Mouse (Mus musculus) lung, postnatal 0 days (tissue): ENCODE measurements around the gene Vps50. TPM values are rescaled to one million over a fixed set of nuclear protein-coding genes. Genes with fewer than 3 reads are reported as not detected.

Experiments used
- ATAC-seq: fragments of 200-750 bp; cut with Nextera tagmentation; 2 replicates; pipeline ENCODE4 v1.8.0; 2017; ENCODE audit warnings: moderate library complexity
- DNase-seq: peaks from one replicate; pipeline ENCODE4 v3.0.0-alpha.2; 2016; ENCODE audit warnings: low spot score
- H3K27ac ChIP-seq: fragments of 300-500 bp; sonication (generic); 2 replicates; pipeline ENCODE4 v1.5.1; 2014; ENCODE audit warnings: antibody characterized with exemption, mild to moderate bottlenecking, low read length, mixed read lengths
- H3K27me3 ChIP-seq: fragments of 300-500 bp; sonication (generic); replicated peaks from 2 replicates; pipeline ENCODE4 v1.6.1; 2014; ENCODE audit warnings: low read length, mixed read lengths; ENCODE audit not compliant: insufficient read depth
- H3K36me3 ChIP-seq: fragments of 300-500 bp; sonication (generic); 2 replicates; pipeline ENCODE4 v1.6.1; 2014; ENCODE audit warnings: low read length, mixed read lengths; ENCODE audit not compliant: insufficient read depth
- H3K4me1 ChIP-seq: fragments of 300-500 bp; sonication (generic); 2 replicates; pipeline ENCODE4 v1.6.1; 2014; ENCODE audit warnings: antibody characterized with exemption, low read depth, low read length, mixed read lengths; ENCODE audit not compliant: insufficient read depth
- H3K4me2 ChIP-seq: fragments of 300-500 bp; sonication (generic); replicated peaks from 2 replicates; pipeline ENCODE4 v1.6.1; 2014; ENCODE audit warnings: low read depth, mild to moderate bottlenecking, low read length, moderate library complexity, mixed read lengths
- H3K4me3 ChIP-seq: fragments of 300-500 bp; sonication (generic); 2 replicates; pipeline ENCODE4 v1.5.1; 2014; ENCODE audit warnings: low read depth, low read length
- H3K9ac ChIP-seq: fragments of 300-500 bp; sonication (generic); replicated peaks from 2 replicates; pipeline ENCODE4 v1.6.1; 2014; ENCODE audit warnings: low read depth, mild to moderate bottlenecking
- H3K9me3 ChIP-seq: fragments of 300-500 bp; sonication (generic); 2 replicates; pipeline ENCODE4 v1.6.1; 2016; ENCODE audit warnings: low read length, mixed read lengths
- CTCF ChIP-seq: IDR thresholded peaks from 2 replicates; pipeline ENCODE4 v1.5.1; 2016; ENCODE audit warnings: antibody characterized with exemption, mild to moderate bottlenecking
- EP300 ChIP-seq: IDR thresholded peaks from 2 replicates; pipeline ENCODE4 v1.6.1; 2016; ENCODE audit warnings: antibody characterized with exemption, mild to moderate bottlenecking, control low read depth
- WGBS: fragments of 180-500 bp; shearing (Covaris S2); extraction: QIAGEN DNeasy Blood & Tissue Kit; methylation state at CpG from one replicate; pipeline ENCODE4 v1.1.7; 2014; 5-methylcytosine and 5-hydroxymethylcytosine counted together
- polyA plus RNA-seq: library from polyadenylated mRNA; unstranded; fragments of >200 nt; fragmentation: Nextera tagmentation; extraction: Ambion mirVana; gene quantifications from 2 replicates; pipeline ENCODE4 v1.2.1, GENCODE M21; 2015

The Vps50 gene
- polyA plus RNA-seq, 1 experiment from 2014 or later, result 18.2 TPM

GRCm38 (mm10) chr6:3511612-3512011, 13.4 kb downstream of the Vps50 start:
- no peaks in the 10 kb centered on the region for H3K27me3 ChIP-seq
- H3K9me3 ChIP-seq, result no peaks in the 10 kb centered on the region
- 0 out of 2 replicates have a peak overlapping the region, but pooled peaks have one; percentile 16 for H3K9ac ChIP-seq
- ATAC-seq, result no peak
- no peak overlapping the region for H3K27ac ChIP-seq
- no peak for TF ChIP-seq EP300
- no peak for TF ChIP-seq CTCF
- no peaks in the 10 kb centered on the region for H3K4me1 ChIP-seq
- H3K36me3 ChIP-seq, result no peaks in the 10 kb centered on the region
- H3K4me3 ChIP-seq, result no peak overlapping the region
- 45% methylated on average over 11 of the region's 11 CpGs for WGBS
- H3K4me2 ChIP-seq, result no peak overlapping the region
- DNase-seq, result no peak

DNA sequence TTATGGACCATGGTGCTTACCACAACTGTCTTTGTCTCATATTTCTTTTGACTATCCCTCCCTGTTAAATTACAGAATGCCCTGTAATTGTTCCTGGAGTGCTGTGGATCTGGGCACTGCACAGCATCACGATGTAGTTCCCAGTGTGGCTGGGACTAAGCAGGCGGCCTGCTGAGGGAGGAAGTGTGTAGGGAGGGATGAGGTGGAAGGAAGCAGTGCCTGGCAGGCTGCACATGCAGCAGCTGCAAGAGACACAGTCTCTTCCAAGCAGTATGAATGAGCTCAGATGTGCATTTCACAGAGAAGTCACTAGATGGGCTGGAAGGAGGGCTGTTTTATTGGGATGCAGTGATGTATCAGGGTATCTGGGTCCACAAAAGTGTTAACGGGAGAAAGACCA, 14.4 kb downstream of the Vps50 start:
- Histone ChIP-seq H3K4me3 (no peak overlapping the region), H3K9ac (no peak overlapping the region), H3K27ac (no peak overlapping the region), H3K36me3 (0 out of 2 replicates have a peak, but pooled peaks cover 2% of the 10 kb centered on the region), H3K27me3 (no peaks in the 10 kb centered on the region), H3K4me2 (no peak overlapping the region), H3K4me1 (no peaks in the 10 kb centered on the region), H3K9me3 (no peaks in the 10 kb centered on the region)
- 33% methylated on average over 3 of the region's 3 CpGs for whole genome bisulfite sequencing
- DNase-seq, result no peak
- TF ChIP-seq EP300, result no peak
- ATAC-seq, result no peak; the same call in 1 of the 2 replicates

- no peak overlapping the region for H3K27ac ChIP-seq
- no peak for TF ChIP-seq EP300
- no peak for TF ChIP-seq CTCF
- no peaks in the 10 kb centered on the region for H3K4me1 ChIP-seq
- DNase-seq (no peak), ATAC-seq (no peak)
- WGBS, result 92% methylated on average over 4 of the region's 4 CpGs
- H3K4me3 ChIP-seq, result no peak overlapping the region
- H3K36me3 ChIP-seq, result no peaks in the 10 kb centered on the region
- no peak overlapping the region for H3K4me2 ChIP-seq
- H3K9me3 ChIP-seq, result no peaks in the 10 kb centered on the region
- no peak overlapping the region for H3K9ac ChIP-seq
- no peaks in the 10 kb centered on the region for H3K27me3 ChIP-seq
These were observed 30.0 kb downstream of the Vps50 start for GRCm38 (mm10) chr6:3528198-3528597.

DNA sequence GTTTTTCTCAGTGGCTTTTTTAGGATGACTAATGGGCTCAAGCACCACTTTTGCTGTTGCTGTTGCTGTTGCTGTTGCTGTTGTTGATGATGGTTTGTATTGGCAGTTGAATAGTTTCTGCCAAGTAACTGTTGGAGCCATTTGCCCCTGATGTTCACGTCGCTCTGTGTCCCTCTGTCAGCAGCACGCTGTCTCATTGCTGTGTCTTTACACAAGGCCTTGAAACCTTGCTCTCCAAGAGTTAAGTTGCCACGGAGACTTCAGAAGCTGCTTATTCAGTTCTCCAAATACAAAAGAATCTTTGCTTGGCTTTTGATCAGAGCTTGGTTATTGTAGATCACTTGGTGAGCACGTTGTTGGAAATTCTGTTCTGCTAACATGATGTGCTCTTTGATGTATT, 33.3 kb downstream of the Vps50 start:
- TF ChIP-seq EP300 (no peak), CTCF (no peak)
- H3K4me2 ChIP-seq, result no peak overlapping the region
- no peaks in the 10 kb centered on the region for H3K9me3 ChIP-seq
- no peak for ATAC-seq
- H3K9ac ChIP-seq, result no peak overlapping the region
- no peak for DNase-seq
- no peaks in the 10 kb centered on the region for H3K4me1 ChIP-seq
- 69% methylated on average over 5 of the region's 5 CpGs for WGBS
- H3K27ac ChIP-seq, result no peak overlapping the region
- H3K27me3 ChIP-seq, result no peaks in the 10 kb centered on the region
- no peak overlapping the region for H3K4me3 ChIP-seq
- H3K36me3 ChIP-seq, result no peaks in the 10 kb centered on the region; the same call in 1 of the 2 replicates

GRCm38 (mm10) chr6:3536048-3536447, 37.9 kb downstream of the Vps50 start:
- no peaks in the 10 kb centered on the region for H3K27me3 ChIP-seq
- H3K4me3 ChIP-seq, result no peak overlapping the region
- DNase-seq (no peak), ATAC-seq (no peak)
- H3K36me3 ChIP-seq, result no peaks in the 10 kb centered on the region; the same call in 1 of the 2 replicates
- no peak overlapping the region for H3K27ac ChIP-seq
- WGBS, result 81% methylated on average over 1 of the region's 1 CpGs
- TF ChIP-seq CTCF (no peak), EP300 (no peak)
- H3K4me2 ChIP-seq, result no peak overlapping the region
- no peak overlapping the region for H3K9ac ChIP-seq
- H3K4me1 ChIP-seq, result no peaks in the 10 kb centered on the region
- H3K9me3 ChIP-seq, result no peaks in the 10 kb centered on the region

GRCm38 (mm10) chr6:3539470-3539869, 41.3 kb downstream of the Vps50 start:
- no peaks in the 10 kb centered on the region for H3K4me1 ChIP-seq
- H3K27me3 ChIP-seq, result no peaks in the 10 kb centered on the region
- no peak overlapping the region for H3K4me3 ChIP-seq
- no peaks in the 10 kb centered on the region for H3K9me3 ChIP-seq
- H3K9ac ChIP-seq, result no peak overlapping the region
- H3K36me3 ChIP-seq, result no peaks in the 10 kb centered on the region; the same call in 1 of the 2 replicates
- TF ChIP-seq EP300 (no peak), CTCF (no peak)
- WGBS, result 39% methylated on average over 2 of the region's 2 CpGs
- ATAC-seq (no peak), DNase-seq (no peak)
- H3K4me2 ChIP-seq, result no peak overlapping the region
- H3K27ac ChIP-seq, result no peak overlapping the region

- H3K4me3 ChIP-seq, result no peak overlapping the region
- H3K9me3 ChIP-seq, result no peaks in the 10 kb centered on the region
- ATAC-seq, result no peak
- no peaks in the 10 kb centered on the region for H3K4me1 ChIP-seq
- 81% methylated on average over 4 of the region's 4 CpGs for WGBS
- no peak for DNase-seq
- no peaks in the 10 kb centered on the region for H3K27me3 ChIP-seq
- no peak overlapping the region for H3K9ac ChIP-seq
- H3K36me3 ChIP-seq, result no peaks in the 10 kb centered on the region; the same call in 1 of the 2 replicates
- no peak overlapping the region for H3K27ac ChIP-seq
- no peak overlapping the region for H3K4me2 ChIP-seq
- TF ChIP-seq EP300, result no peak
- TF ChIP-seq CTCF, result no peak
These were observed 45.7 kb downstream of the Vps50 start for GRCm38 (mm10) chr6:3543862-3544261.
